Mouse (Mus musculus) neural tube, embryonic 11.5 days (tissue): ENCODE data around the gene Nop16. TPM values are rescaled to one million over a fixed set of nuclear protein-coding genes. Genes with fewer than 3 reads are reported as not detected.

Source experiments
- ATAC-seq: fragments of 200-750 bp; cut with Nextera tagmentation; 2 replicates; pipeline ENCODE4 v1.8.0; 2017; ENCODE audit warnings: moderate number of reproducible peaks, mild to moderate bottlenecking, moderate TSS enrichment, moderate library complexity; ENCODE audit not compliant: insufficient read depth, low FRiP score, low TSS enrichment
- DNase-seq: peaks from one replicate; pipeline ENCODE4 v3.0.0-alpha.2; 2015; ENCODE audit warnings: low spot score
- H3K27ac ChIP-seq: fragments of 300-500 bp; sonication (generic); 2 replicates; pipeline ENCODE4 v1.5.1; 2014; ENCODE audit warnings: low read depth, mild to moderate bottlenecking, low read length
- H3K27me3 ChIP-seq: fragments of 300-500 bp; sonication (generic); 2 replicates; pipeline ENCODE4 v1.6.1; 2014; ENCODE audit warnings: mild to moderate bottlenecking, low read length, mixed read lengths; ENCODE audit not compliant: control insufficient read depth, insufficient read depth
- H3K36me3 ChIP-seq: fragments of 300-500 bp; sonication (generic); 2 replicates; pipeline ENCODE4 v1.6.1; 2014; ENCODE audit warnings: mild to moderate bottlenecking, low read length, moderate library complexity, mixed read lengths; ENCODE audit not compliant: control insufficient read depth, insufficient read depth
- H3K4me1 ChIP-seq: fragments of 300-500 bp; sonication (generic); 2 replicates; pipeline ENCODE4 v1.6.1; 2014; ENCODE audit warnings: low read length, mixed read lengths; ENCODE audit not compliant: control insufficient read depth, insufficient read depth
- H3K4me2 ChIP-seq: fragments of 300-500 bp; sonication (generic); 2 replicates; pipeline ENCODE4 v1.6.1; 2014; ENCODE audit warnings: low read depth, mild to moderate bottlenecking, moderate library complexity
- H3K4me3 ChIP-seq: fragments of 300-500 bp; sonication (generic); 2 replicates; pipeline ENCODE4 v1.5.1; 2014; ENCODE audit warnings: low read depth, low read length
- H3K9ac ChIP-seq: fragments of 300-500 bp; sonication (generic); 2 replicates; pipeline ENCODE4 v1.6.1; 2014; ENCODE audit warnings: mild to moderate bottlenecking, low read length
- H3K9me3 ChIP-seq: fragments of 300-500 bp; sonication (generic); 2 replicates; pipeline ENCODE4 v1.6.1; 2016; ENCODE audit warnings: low read length; ENCODE audit not compliant: control insufficient read depth
- WGBS: fragments of 180-500 bp; shearing (Covaris S2); extraction: QIAGEN DNeasy Blood & Tissue Kit; methylation state at CpG from one replicate; pipeline ENCODE4 v1.1.7; 2014; 5-methylcytosine and 5-hydroxymethylcytosine counted together
- microRNA-seq: library from miRNA; unstranded; fragments of <30 nt; microRNA quantifications from one replicate; pipeline ENCODE4, GENCODE M21; 2016
- polyA plus RNA-seq: library from polyadenylated mRNA; unstranded; fragments of >200 nt; fragmentation: Nextera tagmentation; extraction: Ambion mirVana; gene quantifications from 2 replicates; pipeline ENCODE4 v1.2.1, GENCODE M21; 2014

The Nop16 gene
- polyA plus RNA-seq, 1 experiment from 2014 or later = 66.6 TPM

DNA sequence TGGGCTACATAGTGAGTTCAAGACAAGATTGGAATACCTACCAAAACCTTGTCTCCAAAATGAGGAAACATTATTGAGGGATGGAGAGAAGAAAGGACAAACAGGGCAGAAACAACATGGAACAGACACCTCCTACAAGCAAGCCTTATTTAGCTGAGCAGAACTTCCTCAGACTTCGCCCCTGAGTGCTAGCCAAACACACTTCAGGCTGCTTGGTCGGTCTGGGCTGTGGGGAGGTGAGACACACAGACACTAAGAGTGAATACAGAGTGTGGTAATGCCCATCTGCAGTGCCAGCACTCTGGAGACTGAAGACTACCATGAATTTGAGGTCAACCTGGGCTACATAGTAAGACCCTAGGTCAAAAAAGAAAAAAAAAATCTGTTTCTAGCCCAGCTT is 30.2 kb downstream of the Nop16 start:
- H3K9ac ChIP-seq = no peak overlapping the region
- H3K27me3 ChIP-seq = no peaks in the 10 kb centered on the region
- DNase-seq (no peak), ATAC-seq (no peak)
- no peak overlapping the region for H3K4me3 ChIP-seq
- WGBS = 93% methylated on average over 2 of the region's 2 CpGs
- H3K27ac ChIP-seq = no peak overlapping the region
- H3K4me1 ChIP-seq = peaks cover 8% of the 10 kb centered on the region
- H3K4me2 ChIP-seq = no peak overlapping the region
- H3K36me3 ChIP-seq = peaks cover 29% of the 10 kb centered on the region
- H3K9me3 ChIP-seq = no peaks in the 10 kb centered on the region

DNA sequence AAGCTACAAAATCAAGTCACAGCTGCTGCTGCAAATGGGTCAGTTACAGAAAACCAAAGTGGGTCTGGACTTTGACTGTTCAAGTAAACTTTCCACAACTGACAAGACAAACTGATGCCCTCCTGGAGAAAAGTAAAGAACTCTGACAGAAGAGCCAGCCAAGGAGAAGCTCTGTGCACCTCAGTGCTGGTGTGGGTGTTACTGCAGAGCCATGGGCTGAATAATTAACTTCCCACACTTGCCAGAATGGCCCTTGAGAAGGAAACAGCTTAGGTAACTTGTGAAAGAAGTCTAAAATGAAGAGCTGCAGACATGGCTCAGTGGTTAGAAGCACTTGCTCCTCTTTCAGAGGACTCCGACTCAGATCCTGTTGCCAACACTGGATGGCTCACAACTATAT is 32.2 kb downstream of the Nop16 start:
- ATAC-seq = no peak
- no peak overlapping the region for H3K27ac ChIP-seq
- no peaks in the 10 kb centered on the region for H3K9me3 ChIP-seq
- no peaks in the 10 kb centered on the region for H3K27me3 ChIP-seq
- H3K36me3 ChIP-seq = peaks cover 30% of the 10 kb centered on the region
- no peaks in the 10 kb centered on the region for H3K4me1 ChIP-seq
- WGBS = 96% methylated on average over 1 of the region's 1 CpGs
- H3K9ac ChIP-seq = no peak overlapping the region
- DNase-seq = no peak
- H3K4me2 ChIP-seq = no peak overlapping the region
- H3K4me3 ChIP-seq = no peak overlapping the region

DNA sequence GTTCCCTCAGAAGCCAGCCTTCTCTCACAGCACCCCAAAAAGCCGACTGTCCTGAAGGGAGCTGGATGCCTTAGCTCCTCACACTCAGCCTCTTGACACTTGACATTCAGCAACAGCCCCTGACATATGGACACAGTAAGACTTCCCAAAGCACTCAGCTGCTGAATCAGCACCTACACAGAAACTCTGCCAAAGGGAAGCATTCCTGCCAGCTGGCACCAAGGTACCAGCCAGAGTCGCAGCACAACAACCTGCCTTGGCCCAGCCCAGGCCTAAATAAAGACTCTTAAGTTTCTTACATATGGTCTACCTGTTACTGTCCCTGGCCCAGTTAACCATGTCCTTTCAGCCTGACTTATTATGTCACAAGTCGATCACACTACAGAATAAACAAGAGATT is 33.1 kb downstream of the Nop16 start:
- Histone ChIP-seq H3K4me2 (no peak overlapping the region), H3K27me3 (no peaks in the 10 kb centered on the region), H3K4me1 (no peaks in the 10 kb centered on the region), H3K36me3 (peaks cover 30% of the 10 kb centered on the region), H3K4me3 (no peak overlapping the region), H3K9ac (no peak overlapping the region), H3K9me3 (no peaks in the 10 kb centered on the region), H3K27ac (no peak overlapping the region)
- 94% methylated on average over 3 of the region's 3 CpGs for whole genome bisulfite sequencing
- no peak for DNase-seq
- no peak for ATAC-seq

DNA sequence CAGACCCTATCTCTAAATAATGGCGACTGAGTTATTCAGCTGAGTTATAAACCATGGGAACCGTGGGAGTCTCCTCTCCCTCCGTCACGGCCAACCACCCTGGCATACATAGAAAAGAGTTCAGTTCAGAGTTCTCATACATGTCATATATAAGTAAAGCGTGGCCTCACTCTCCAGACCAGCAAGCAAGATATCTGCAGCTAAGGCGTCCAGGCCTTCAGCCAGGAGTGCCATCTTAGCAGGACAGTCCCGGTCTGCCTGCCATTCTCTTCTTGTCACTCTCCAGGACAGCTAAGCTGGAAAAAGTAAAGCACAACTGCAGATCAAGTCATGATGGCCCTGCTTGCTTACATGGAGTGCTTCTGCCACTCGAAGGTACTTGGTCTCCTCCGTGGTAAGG is 33.7 kb downstream of the Nop16 start:
- ATAC-seq = no peak
- WGBS = 91% methylated on average over 9 of the region's 9 CpGs

DNA sequence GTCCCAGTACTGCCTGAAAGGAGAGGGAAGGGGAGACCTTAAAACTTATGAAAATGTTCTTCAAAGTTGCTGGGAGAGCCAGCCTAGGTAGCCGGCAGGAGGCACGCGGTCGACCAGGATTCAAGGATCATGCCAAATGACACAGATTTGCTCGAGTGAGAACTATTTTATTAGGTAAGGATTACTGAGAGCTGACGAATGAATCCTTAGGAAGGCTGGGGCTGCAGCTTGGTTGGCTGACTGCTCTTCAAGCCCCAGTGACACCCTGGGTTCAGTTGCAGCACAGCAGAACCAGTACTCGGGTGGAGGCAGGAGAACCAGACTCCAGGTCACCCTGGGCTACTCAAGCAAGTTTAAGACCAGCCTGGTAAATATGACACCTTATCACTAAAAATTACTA is 41.9 kb downstream of the Nop16 start:
- H3K4me2 ChIP-seq = no peak overlapping the region
- no peaks in the 10 kb centered on the region for H3K9me3 ChIP-seq
- no peaks in the 10 kb centered on the region for H3K27me3 ChIP-seq
- H3K27ac ChIP-seq = no peak overlapping the region
- DNase-seq (no peak), ATAC-seq (no peak)
- WGBS = 90% methylated on average over 7 of the region's 7 CpGs
- H3K4me3 ChIP-seq = no peak overlapping the region
- no peaks in the 10 kb centered on the region for H3K4me1 ChIP-seq
- peaks cover 7% of the 10 kb centered on the region; the same call in 1 of the 2 replicates for H3K36me3 ChIP-seq
- H3K9ac ChIP-seq = no peak overlapping the region

More for the DNA sequence above, 33.7 kb downstream of the Nop16 start:
- Histone ChIP-seq H3K4me1 (no peaks in the 10 kb centered on the region), H3K36me3 (peaks cover 30% of the 10 kb centered on the region), H3K9me3 (no peaks in the 10 kb centered on the region), H3K4me3 (no peak overlapping the region), H3K27me3 (no peaks in the 10 kb centered on the region), H3K4me2 (no peak overlapping the region), H3K9ac (no peak overlapping the region), H3K27ac (no peak overlapping the region)
- no peak for DNase-seq

Small RNA genes within 50 kb of the gene (microRNA-seq; reads per million reads assigned to microRNA genes)
- gene Gm24195 = not detected

Other genes with a start within 250 kb of the Nop16 start
- gene Cplx2, start 218.7 kb downstream of the Nop16 start, polyA plus RNA-seq = 11.2 and 11.7 TPM in 2 replicates
- 153 and 154 TPM in 2 replicates for gene Thoc3, start 121.2 kb downstream of the Nop16 start, polyA plus RNA-seq
- 19.5 and 26.6 TPM in 2 replicates for gene Simc1, start 86.3 kb downstream of the Nop16 start, polyA plus RNA-seq
- 254 and 284 TPM in 2 replicates for gene 4833439L19Rik, start 24.7 kb downstream of the Nop16 start, polyA plus RNA-seq
- 28.6 and 34.5 TPM in 2 replicates for gene Arl10, start 15.1 kb downstream of the Nop16 start, polyA plus RNA-seq
- 147 and 160 TPM in 2 replicates for gene Higd2a, start 117 bp upstream of the Nop16 start, polyA plus RNA-seq
- 30.9 and 34.1 TPM in 2 replicates for gene Cltb, start 21.3 kb upstream of the Nop16 start, polyA plus RNA-seq
- 99.0 and 102 TPM in 2 replicates for gene Faf2, start 31.7 kb upstream of the Nop16 start, polyA plus RNA-seq
- gene Rnf44, start 103.8 kb upstream of the Nop16 start, polyA plus RNA-seq = 126 and 130 TPM in 2 replicates
- gene Cdhr2, start 111.4 kb upstream of the Nop16 start, polyA plus RNA-seq = 0.07 and 0.15 TPM in 2 replicates
- 13.3 and 14.5 TPM in 2 replicates for gene Gprin1, start 159.8 kb upstream of the Nop16 start, polyA plus RNA-seq
- gene Sncb, start 176.5 kb upstream of the Nop16 start, polyA plus RNA-seq = 2.7 and 3.7 TPM in 2 replicates
- gene Eif4e1b, start 193.9 kb upstream of the Nop16 start, polyA plus RNA-seq = not detected in 2 replicates
- gene Tspan17, start 199.3 kb upstream of the Nop16 start, polyA plus RNA-seq = 17.6 and 21.3 TPM in 2 replicates